Mouse (Mus musculus): ENCODE measurements around the gene Irgc1.
"Not testable (repeated sequence)": the region's sequence is repeated elsewhere in the genome, so short reads cannot be mapped to it uniquely, and the experiment has no call there.

Gene Irgc1

DNA sequence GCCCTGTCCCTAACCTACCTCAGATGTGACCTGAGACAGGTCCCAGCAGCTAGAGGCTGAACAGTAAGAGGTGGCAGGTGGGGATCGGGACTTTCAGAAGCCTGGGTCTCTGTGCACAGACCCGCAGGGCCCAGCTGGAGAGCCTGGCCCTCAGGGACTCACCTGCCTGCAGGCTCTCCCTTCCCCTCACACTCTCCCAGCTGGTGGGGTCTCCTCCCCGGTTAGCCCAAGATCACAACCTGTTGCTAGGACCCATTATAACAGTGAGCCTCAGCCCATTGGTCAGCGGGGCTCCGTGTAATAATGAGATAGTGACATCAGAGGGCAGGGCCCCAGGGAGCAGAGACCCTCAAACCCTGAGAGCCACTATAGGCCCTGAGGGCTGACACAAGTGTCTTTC, 16.8 kb downstream of the Irgc1 start:
- no peak for DNase-seq (ENCODE audit: low read depth)

DNA sequence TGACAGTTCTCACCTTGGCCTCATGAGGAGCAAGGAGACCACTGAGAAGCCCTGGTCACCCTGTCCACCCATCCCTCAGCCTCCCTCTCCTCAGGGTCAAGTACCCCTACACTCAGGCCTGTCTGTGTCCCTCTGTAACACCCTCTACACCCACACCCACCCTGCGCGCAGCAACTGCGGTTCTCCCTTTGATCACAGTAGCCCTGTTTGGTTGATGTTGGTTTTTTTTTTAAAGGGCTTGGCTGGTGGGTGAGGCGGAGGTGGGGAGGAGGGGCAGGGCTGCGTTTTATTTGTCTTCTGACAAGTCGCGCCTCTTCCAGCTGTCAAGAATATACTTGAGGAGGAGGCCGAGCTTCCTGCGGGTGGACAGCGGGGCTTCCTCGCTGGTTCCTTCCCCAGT, 20.4 kb downstream of the Irgc1 start:
- DNase-seq (ENCODE audit: low read depth) = no peak

DNA sequence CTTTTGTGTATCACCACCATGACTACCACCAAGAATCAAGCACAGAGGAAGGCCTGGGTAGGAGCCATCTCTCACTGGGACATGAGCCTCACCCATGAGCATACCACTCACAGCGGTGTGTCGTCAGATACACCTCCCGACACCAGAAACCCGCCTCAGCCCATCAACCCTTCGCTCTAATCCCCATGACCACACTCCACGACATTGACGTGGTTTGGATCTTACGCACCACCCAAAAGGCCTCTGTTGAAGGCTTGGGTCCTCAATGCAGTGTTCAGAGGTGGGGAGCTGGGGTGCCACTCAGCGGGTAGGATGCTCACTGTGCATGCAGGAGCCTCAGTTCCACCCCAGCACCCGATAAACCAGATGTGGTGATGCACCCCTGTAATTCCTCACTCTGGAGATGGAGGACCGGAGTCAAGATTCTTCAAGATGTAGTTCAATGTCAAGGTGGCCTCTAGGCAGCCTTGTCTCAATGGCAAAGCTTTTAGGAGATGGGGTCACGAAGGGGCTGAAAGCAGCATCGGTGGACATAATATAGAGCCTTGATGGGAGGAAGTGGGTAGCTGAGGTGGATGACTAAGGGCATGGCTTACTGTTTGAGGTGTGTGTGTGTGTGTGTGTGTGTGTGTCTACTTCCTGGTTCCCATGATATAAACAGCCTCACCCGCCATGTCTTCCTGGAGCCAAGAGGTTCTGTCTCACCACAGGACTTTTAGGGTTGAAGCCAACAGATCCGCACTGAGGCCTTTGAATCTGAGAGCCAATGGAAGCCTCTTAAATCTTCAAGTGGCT, 21.3 kb downstream of the Irgc1 start:
- DNase-seq (ENCODE audit: low read depth) = no peak

DNA sequence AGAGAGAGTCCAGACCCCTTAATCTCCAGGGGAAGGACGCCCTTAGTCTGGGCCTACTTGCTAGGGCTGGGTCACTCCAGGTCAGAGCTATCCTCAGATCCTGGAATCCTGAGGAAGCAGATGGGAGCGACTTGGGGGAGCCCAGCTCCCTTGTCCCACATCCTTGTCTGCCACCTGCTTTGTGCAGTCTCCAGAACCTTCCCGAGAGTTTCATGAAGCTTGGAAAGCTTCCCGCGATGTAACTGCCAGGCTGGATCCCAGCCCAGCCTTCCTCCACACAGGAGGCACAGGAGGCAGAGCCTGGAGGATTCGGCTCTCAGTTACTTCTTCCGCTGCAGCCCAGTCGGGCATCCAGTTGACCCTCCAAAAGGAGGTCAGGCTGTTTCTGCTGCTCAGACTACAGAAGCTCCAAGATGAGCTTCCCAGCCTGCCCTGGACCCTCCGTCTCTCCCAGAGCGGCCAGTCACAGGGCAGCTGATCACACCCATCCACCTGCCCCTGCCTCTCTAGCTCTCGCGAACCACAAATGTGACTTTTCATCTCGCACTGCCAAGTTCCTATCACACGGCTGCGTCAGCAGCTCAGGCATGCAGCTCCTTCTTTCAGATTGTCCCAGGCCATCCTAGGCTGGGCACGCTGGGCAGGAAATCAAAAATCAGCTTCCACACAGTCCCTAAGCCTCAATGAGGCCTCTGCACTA, 22.5 kb downstream of the Irgc1 start:
- DNase-seq (ENCODE audit: low read depth) = peak; percentile 48

DNA sequence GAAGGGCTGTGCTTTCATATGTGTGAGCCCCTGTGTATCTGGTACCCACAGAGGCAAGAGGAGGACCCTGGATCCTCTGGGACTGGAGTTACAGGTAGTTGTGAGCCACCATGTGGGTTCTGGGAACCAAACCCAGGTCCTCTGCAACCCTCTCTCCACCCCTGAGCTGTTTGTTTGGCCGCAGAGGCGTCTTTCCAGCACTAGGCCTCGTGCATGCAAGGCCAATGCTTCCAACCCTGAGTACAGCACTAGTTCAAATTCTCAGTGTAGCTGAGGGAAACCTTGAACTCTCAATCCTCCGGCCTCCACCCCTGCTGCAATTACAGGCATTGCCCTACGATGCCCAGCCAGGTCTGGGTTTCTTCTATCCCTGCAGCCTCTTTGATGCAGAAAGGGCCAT, 23.4 kb downstream of the Irgc1 start:
- no peak for DNase-seq (ENCODE audit: low read depth)

DNA sequence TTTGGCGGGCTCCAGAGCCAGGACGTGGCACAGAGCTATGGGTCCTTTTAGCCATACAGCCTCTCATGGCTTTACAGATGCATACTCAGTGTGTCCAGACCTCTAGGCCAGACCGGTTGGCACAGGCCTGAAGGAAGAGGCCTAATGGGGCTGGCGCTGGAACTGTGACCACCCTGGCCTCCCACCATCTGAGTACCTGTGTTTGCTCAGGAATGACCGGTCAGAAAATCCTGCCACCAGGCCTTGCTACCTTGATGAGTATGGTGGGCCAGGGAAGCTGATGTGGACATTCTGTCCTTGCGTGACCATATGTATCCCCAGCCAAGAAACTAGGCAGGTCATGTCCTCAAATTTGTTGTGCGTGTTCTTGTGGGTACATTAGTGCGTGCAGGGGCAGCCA, 24.9 kb downstream of the Irgc1 start:
- DNase-seq (ENCODE audit: low read depth) = no peak

DNA sequence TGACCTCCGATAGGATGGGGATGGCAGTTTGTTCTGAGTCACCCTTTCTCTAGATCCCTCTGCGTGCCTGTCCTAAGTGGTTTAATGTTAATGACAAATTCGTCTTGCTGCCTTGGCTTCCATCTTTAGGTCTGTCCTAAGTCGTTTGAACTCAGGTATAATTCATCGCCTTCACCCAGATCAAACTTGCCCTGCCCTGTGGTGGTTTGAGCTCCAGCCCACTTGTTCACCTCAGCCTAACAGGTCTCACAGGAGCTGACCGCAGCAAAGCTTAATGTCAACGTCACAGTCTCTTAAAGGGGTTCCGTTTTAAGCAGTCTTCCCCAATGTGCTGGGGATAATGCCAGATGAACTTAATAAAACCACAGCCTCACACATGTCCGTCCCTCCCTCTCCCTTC, 26.2 kb downstream of the Irgc1 start:
- no peak for DNase-seq (ENCODE audit: low read depth)

DNA sequence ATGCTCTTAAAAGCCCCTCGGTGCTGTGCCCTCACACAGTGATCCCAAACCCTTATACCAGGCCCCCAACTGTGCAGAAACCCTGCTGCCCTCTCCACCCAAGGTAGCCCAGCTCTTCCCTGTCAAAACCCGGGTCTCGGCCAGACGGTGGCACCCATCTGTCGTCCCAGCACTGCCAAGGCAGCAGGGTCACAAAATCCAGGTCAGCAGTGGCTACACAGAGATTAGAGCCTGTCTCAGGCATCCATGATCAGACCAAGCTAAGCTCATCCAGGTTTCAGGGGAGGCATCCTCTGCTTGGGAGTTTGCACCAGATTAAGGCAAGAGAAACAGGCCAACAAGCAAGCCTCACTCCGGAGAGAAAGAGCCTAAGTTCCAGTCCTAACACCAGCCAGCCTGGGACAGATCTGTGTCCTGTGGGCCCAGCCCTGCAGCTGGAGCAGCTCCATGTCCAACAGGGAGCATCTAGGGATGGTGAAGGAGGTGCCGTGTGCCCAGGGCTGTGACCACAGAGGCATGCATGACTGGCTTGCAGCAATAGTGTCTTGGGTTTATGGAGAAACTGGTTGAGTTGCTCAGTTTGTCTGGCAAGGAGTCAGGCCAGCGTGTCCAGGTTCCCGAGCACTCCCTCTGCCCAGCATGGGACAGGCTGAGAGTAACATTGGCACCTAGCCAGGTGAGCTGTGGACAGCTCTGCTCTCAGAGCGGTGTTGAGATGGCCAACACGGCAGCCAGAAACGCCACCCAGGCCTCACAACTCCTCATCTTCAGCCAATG, 28.0 kb downstream of the Irgc1 start:
- peak; percentile 19 for DNase-seq (ENCODE audit: low read depth)

DNA sequence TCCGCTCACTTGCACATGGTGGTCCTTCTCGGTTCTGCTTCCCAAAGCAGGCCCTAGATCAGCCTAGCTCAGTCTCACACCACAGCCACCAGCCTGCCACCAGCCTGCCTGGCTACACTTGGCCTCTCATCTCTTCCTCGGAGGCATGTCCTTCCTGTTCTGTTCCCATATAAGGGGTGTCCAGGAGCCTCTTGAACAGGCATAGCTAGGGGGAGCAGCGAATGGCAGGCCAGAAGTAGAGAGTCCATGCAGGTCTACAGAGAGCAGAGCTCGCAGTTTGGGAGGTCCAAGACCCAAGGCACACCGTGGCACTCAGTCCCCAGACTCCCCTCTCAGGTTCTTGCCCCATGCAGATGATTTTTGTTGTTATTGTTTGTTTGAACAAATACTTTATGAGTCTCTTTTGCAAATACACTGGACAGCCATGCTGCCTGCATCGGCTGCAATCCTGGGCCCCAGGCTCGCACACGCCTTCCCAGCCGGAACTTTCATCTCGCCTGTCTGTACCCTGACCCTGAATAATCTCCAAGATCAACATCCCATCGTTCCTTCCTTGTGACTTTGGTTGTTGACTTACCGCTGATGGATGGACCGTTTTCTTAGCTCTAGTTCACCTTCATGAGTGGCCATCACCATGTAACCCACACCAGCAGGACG, 28.9 kb downstream of the Irgc1 start:
- no peak for DNase-seq (ENCODE audit: low read depth)

DNA sequence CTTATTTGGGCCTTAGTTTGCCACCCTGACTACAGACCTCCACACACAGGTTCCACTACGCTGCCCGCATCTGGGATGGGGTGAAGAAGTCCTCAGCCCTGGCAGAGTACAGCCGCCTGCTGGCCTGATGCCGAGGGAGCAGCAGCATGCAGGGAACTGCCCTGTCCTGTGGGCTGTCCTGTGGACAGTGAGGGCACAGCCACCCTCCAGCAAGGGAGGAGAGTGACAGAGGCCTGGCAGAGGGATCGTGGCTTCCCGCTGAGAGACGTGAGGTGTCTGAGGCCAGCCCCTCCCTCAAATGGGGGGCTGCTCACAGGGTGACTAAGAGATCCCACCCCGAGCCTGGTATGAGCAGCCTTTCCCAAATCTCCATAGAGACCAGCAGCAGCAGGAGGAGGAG, 29.8 kb downstream of the Irgc1 start:
- no peak for DNase-seq (ENCODE audit: low read depth)

DNA sequence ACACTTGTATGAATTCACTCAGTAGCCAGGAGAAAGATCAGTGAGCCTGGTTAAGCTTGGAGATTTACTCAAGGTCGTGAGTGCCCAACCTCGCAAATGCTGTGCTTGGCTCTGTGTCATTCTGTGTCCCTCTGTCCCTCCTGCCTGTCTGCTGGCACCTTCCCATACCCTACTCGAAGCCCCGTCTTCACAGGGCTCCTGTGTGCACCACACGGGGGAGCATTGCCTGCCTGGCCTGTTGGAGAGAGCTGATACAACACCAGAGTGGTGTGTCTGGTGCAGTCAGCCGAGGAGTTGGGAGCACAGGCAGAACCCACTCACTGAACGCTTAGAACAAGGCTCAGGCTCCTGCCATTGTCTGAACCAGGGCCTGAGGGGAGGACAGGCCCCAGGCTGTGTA, 30.4 kb downstream of the Irgc1 start:
- no peak for DNase-seq (ENCODE audit: low read depth)

DNA sequence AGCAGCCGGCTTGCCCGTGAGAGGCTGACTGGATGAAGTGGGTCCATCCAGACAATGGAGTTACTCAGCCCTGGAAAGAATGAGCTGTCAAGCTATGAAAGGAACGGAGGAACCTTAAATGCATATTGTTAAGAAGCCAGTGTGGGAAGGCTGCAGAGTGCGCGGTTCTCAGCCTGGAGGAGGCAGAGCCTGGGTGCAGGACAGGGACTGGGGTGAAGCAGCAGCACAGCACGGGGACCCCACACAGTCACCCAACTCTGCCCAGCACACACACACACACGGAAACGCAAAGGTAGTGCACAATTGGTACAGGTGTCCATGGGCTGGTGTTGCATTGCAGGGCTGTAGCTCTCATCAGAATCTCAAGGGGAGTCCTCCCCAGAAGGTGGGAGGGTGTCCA, 32.5 kb downstream of the Irgc1 start:
- DNase-seq (ENCODE audit: low read depth) = no peak

DNA sequence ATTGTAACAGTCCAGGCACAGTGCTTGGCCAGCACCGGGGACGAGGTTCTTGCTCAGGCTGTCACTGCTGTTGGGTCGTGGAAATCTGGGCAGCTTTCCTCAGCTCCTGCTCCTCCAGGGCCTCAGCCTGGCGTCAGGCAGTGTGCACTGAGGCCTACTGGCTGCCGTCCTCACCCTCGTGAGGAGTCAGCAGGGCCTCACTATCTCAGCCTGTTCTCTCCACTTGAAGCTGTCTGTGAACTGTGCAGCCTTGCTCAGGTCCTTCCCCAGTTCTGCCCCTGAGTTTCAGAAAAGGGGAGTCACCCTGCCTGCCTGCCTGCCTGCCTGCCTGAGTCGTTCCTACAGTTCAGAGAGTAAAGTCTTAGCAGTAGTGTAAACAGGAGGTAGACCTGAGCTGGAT, 36.8 kb downstream of the Irgc1 start:
- DNase-seq (ENCODE audit: low read depth) = no peak

DNA sequence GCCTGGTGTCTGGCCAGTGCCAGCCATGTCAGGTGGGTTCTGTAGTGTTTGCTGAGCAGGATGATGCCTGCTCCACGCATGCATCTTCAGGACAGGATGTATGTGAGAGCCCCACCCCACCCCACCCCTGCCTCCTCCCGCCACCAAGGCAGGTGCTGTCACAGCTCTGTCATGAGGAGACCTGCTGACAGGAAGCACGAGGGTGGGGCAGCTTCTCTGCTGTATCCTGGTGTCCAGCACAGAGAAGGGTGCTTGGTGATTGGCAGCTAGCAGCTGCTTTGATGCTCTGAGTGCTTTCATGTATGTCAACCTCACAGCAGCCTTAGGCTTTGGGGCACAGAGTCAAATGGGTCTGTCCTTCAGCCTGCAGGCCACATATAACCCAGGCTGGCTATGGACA, 38.5 kb downstream of the Irgc1 start:
- no peak for DNase-seq (ENCODE audit: low read depth)

DNA sequence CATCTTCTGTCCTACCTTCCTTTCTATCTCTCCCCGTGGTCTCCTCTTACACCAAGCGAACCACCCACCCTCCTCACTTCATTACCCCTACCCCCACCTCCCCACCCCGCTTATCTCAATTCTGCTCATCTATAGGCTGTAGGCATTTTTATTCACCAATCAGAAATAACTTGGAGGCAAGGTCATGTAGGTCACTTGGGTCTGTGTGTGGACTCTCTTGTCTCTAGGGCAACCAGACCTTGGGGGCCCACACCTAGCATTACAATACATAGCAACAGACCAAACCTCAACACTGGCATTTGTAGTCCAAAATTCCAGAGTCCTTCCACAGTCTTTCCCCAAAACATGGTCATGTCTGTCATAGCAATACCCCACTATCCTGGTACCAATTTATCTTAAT, 41.3 kb downstream of the Irgc1 start:
- DNase-seq (ENCODE audit: low read depth) = no peak

DNA sequence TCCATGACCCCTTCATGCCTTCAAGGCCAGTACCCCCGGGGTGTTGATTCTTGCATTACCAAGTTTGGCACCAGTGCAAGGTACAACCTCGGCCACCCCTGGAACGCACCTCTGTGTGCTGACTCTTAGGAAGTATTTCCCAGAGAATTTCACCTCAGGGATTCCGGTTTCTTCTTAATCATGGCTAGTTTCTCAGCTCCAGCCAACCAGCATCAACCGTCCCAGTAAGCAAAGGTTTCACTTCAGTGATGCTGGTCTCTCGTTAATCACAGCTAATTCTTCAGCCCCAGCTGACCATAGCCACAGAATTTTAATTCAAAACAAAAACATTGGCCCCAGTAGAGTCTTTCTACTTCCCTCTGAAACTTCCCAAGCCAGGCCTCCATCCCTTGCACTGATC, 42.0 kb downstream of the Irgc1 start:
- DNase-seq (ENCODE audit: low read depth) = no peak

DNA sequence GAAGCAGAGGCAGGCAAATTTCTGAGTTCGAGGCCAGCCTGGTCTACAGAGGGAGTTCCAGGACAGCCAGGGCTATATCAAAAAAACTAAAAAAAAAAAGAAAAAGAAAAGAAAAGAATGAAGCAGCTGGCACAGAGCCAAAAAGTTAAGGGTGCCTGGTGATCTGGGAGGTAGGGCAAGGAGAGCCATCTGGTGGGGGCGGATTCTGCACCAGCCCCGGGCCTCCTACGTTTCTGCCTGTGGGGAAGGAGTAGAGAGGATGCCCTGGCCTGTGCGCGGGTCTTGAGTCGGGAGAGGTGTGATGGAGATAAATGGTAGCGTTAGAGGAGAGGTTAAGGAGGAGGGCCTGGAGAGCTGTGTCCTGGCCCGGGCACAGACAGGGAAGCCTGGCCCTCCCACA, 43.9 kb downstream of the Irgc1 start:
- no peak for DNase-seq (ENCODE audit: low read depth)

DNA sequence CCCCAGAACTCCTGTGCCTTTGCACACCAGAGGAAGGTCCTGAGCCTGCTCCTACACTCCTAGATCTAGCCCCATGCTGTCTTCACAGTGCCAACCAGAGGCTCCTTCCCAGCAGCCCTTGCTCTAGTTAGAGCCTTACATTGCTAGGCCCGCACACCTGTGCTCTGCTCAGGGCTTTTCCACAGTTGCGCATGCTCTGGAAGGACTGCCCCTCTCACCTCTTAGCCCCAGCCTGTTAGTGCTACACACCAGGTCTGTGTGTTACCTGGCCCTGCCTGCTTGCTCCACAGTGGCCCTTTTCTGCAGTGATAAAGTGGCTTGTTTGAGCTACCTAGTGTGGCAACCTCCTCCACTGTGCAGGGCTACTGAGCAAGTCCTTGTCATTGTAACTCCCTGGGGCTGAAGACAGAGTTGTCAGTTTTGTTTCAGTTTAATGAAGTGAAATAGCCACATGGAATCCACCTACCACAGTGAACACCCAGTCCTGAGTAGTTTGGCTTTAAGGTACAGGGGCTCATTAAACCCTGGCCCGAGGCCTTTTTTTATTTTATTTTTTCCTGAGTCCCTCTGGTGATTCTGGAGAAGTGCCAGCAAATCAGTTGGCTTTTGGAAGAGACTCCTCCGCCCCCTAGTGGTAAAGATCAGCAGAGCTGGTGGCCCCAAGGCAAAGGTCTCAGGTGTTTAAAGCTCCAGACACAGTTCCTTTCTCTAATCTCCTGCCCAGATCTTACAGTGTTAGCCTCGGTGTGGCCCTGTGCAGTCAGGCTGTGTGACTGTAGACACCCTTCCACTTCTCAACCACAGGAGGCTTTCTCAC, 45.4 kb downstream of the Irgc1 start:
- peak; percentile 94 for DNase-seq (ENCODE audit: low read depth)

DNA sequence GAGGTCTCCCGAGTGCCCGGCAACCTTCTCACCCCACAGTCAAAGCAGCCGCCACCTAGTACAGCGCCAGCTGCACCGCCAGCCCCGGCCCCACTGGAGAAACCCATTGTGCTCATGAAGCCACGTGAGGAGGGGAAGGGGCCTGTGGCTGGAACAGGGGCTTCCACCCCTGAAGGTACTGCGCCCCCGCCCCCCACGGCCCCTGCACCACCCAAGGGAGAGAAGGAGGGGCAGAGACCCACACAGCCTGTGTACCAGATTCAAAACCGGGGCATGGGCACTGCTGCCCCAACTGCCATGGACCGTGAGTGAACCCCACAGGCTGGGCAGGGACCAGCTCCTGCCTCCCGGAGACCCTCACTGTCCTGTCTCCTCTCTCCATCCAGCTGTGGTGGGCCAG, 46.4 kb downstream of the Irgc1 start:
- no peak for DNase-seq (ENCODE audit: low read depth)

DNA sequence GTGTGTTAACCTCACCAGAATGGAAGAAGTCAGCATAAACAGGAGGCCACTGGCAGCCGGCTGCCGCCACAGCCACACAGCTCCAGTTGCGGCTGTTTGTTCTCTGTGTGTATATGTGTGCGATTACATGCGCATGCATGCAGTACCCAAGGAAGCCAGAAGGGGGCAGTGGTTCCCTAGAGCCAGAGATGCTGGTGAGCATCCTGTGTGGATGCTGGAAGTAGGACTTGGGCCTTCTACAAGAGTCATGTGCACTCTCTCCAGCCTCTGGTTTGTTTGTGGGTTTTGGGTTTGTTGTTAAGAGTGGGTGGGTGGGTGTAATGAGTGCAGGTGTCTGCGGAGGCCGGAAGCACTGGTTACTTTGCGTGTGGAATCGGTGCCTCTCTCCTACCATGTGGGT, 49.2 kb downstream of the Irgc1 start:
- DNase-seq (ENCODE audit: low read depth) = peak; percentile 38

DNA sequence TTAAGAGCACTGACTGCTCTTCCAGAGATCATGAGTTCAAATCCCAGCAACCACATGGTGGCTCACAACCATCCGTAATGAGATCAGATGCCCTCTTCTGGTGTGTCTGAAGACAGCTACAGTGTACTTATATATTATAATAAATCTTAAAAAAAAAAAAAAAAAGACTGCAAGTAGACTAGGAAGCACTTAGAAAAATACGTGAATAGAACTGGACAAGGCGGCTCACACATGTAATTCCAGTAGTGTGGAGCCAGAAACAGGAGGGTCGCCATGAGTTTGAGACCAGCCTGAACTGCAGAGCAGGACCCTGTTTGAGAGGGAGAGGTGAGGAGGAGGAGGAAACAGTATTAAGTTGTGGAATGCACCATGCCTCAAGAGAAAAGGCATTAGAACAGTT, 51.6 kb downstream of the Irgc1 start:
- not testable (repeated sequence) for DNase-seq (ENCODE audit: low read depth)

DNA sequence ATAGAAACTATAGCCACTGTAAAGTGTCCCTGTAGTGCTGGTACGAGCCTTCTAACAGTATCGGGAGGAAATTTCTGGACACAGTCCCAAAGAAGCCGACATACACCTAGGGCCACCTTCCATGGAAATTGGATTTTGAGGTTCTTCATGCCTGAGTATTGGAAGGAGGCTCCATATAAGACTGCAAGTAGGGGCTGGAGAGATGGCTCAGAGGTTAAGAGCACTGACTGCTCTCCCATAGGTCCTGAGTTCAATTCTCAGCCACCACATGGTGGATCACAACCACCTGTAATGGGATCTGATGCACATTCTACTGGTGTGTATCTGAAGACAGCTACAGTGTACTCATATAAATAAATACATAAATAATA, 52.0 kb downstream of the Irgc1 start:
- no peak for DNase-seq (ENCODE audit: low read depth)
